Mouse (Mus musculus) testis, adult 2 months (tissue): ENCODE measurements around the gene Cbx7.

ENCODE experiments used
- CTCF ChIP-seq: fragments of 200-500 bp; IDR thresholded peaks from 2 replicates; pipeline ENCODE4 v1.5.1; 2012; ENCODE audit warnings: low read depth, mild to moderate bottlenecking, inconsistent platforms, low read length, moderate library complexity; ENCODE audit not compliant: control insufficient read depth, insufficient read depth, insufficient replicate concordance
- POLR2A ChIP-seq: fragments of 200-500 bp; IDR thresholded peaks from 2 replicates; pipeline ENCODE4 v1.6.1; 2012; ENCODE audit warnings: low read depth, mild to moderate bottlenecking, inconsistent platforms, low read length, moderate library complexity; ENCODE audit not compliant: control insufficient read depth

DNA sequence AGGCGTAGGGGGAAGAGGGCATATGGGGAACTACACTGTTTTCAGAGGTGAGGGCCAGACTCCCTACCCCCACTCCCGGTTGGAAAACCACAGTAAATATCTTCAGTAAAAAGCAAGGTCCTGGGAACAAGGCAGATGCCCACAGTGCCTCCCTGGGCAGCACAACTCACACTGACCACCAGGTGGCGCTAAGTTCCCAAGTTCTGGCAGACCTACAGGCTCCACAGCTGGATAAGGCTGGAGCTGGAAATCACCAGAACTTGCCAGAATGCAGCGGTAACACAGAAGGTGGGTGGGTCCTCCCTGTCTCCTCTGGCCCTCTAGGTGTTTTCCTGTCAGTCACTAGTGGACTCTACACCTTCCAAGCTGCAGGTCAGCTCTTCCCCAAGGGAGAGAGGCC, 24.9 kb downstream of the Cbx7 start:
- peak; percentile 99 for TF ChIP-seq CTCF
- TF ChIP-seq POLR2A, result peak; percentile 11; the same call in 1 of the 2 replicates
